Mouse (Mus musculus) MEL (cell line): ENCODE data around the gene Tspan2.

Source experiments
- CTCF ChIP-seq, 3 experiments: IDR thresholded peaks in 2 of 3; conservative IDR thresholded peaks in 1 of 3; 2 replicates each; pipeline ENCODE4 v1.5.1; 2011 to 2012; ENCODE audit warnings: low read length in 3 of 3, low read depth in 2 of 3, mild to moderate bottlenecking in 2 of 3, improper control_type of control experiment in 1 of 3, inconsistent platforms in 1 of 3, mixed read lengths in 1 of 3, moderate library complexity in 1 of 3; ENCODE audit not compliant: control insufficient read depth in 1 of 3, insufficient read depth in 1 of 3, poor library complexity in 1 of 3, severe bottlenecking in 1 of 3
- EP300 ChIP-seq, 2 experiments: IDR thresholded peaks; 2 replicates each; pipeline ENCODE4 v1.6.1; 2011; ENCODE audit warnings: improper control_type of control experiment in 2 of 2, low read length in 2 of 2, low read depth in 1 of 2, mild to moderate bottlenecking in 1 of 2
- MYB ChIP-seq: IDR thresholded peaks from 2 replicates; pipeline ENCODE4 v1.6.1; 2011; ENCODE audit warnings: mild to moderate bottlenecking, low read depth, low read length, improper control_type of control experiment
- POLR2A ChIP-seq, 2 experiments: IDR thresholded peaks; 2 replicates each; pipeline ENCODE4 v1.6.1; 2011 to 2012; ENCODE audit warnings: low read length in 2 of 2, mild to moderate bottlenecking in 2 of 2, control low read depth in 1 of 2, improper control_type of control experiment in 1 of 2, low read depth in 1 of 2, moderate library complexity in 1 of 2; ENCODE audit not compliant: control insufficient read depth in 1 of 2, insufficient read depth in 1 of 2, poor library complexity in 1 of 2
- UBTF ChIP-seq: IDR thresholded peaks from 2 replicates; pipeline ENCODE4 v1.6.1; 2012; ENCODE audit warnings: low read depth, mild to moderate bottlenecking, inconsistent platforms, low read length, improper control_type of control experiment, moderate library complexity, borderline replicate concordance; ENCODE audit not compliant: insufficient read depth
- USF1 ChIP-seq: IDR thresholded peaks from 2 replicates; pipeline ENCODE4 v1.6.1; 2014; ENCODE audit warnings: low read depth, mild to moderate bottlenecking, inconsistent platforms, low read length, improper control_type of control experiment, moderate library complexity
- ZMIZ1 ChIP-seq: IDR thresholded peaks from 2 replicates; pipeline ENCODE4 v1.6.1; 2012; ENCODE audit warnings: low read depth, mild to moderate bottlenecking, inconsistent platforms, low read length, improper control_type of control experiment, moderate library complexity

GRCm38 (mm10) chr3:102738926-102739325 lies 4.6 kb downstream of the Tspan2 start:
- TF ChIP-seq MYB (no peak), ZMIZ1 (no peak), EP300 (IDR thresholded peaks at IDR 0.05; ENCODE audit: low read depth in 1 of 2, low read length in 2 of 2) (no peak), CTCF (IDR thresholded peaks at IDR 0.05 in 2 of 3, conservative IDR thresholded peaks at IDR 0.05 in 1 of 3; ENCODE audit: control insufficient read depth in 1 of 3, insufficient read depth in 1 of 3, low read depth in 2 of 3, low read length in 3 of 3, poor library complexity in 1 of 3, severe bottlenecking in 1 of 3) (no peak), POLR2A (IDR thresholded peaks at IDR 0.05; ENCODE audit: control insufficient read depth in 1 of 2, insufficient read depth in 1 of 2, low read depth in 1 of 2, low read length in 2 of 2, poor library complexity in 1 of 2) (no peak), UBTF (no peak), USF1 (no peak)
